Mouse (Mus musculus) heart, adult 8-10 months (tissue): ENCODE measurements at regions not wholly inside any gene's neighbourhood (a gene's known extent, or its start where the extent isn't known, plus 50 kb on each side); places are given as distances from the start of the nearest gene placed in this dataset.

Source experiments
- DNase-seq: peaks from one replicate; pipeline ENCODE4 v3.0.0; 2022; ENCODE audit warnings: low spot score

- no peak for DNase-seq
Observed at GRCm38 (mm10) chr5:119213692-119214357, 456.6 kb upstream of the Tbx3 start.

GRCm38 (mm10) chr5:119214937-119215336 is 455.5 kb upstream of the Tbx3 start:
- no peak for DNase-seq

GRCm38 (mm10) chr5:119215364-119215763 is 455.1 kb upstream of the Tbx3 start:
- no peak for DNase-seq

- no peak for DNase-seq
Observed at GRCm38 (mm10) chr5:119216146-119216545, 454.3 kb upstream of the Tbx3 start.

- DNase-seq = peak; percentile 10
Observed at GRCm38 (mm10) chr5:119217077-119217476, 453.4 kb upstream of the Tbx3 start.

- no peak for DNase-seq
Observed at GRCm38 (mm10) chr5:119228691-119229090, 441.8 kb upstream of the Tbx3 start.

- DNase-seq = peak; percentile 12
Observed at GRCm38 (mm10) chr5:119232941-119233340, 437.5 kb upstream of the Tbx3 start.

GRCm38 (mm10) chr5:119235884-119236283 is 434.6 kb upstream of the Tbx3 start:
- no peak for DNase-seq

GRCm38 (mm10) chr5:119246824-119247223 is 423.6 kb upstream of the Tbx3 start:
- peak; percentile 55 for DNase-seq

GRCm38 (mm10) chr5:119248626-119249025 is 421.8 kb upstream of the Tbx3 start:
- DNase-seq = no peak

GRCm38 (mm10) chr5:119249124-119249718 is 421.2 kb upstream of the Tbx3 start:
- no peak for DNase-seq

- DNase-seq = no peak
Observed at GRCm38 (mm10) chr5:119251311-119252047, 419.0 kb upstream of the Tbx3 start.

GRCm38 (mm10) chr5:119257374-119258120 is 412.9 kb upstream of the Tbx3 start:
- no peak for DNase-seq

- no peak for DNase-seq
Observed at GRCm38 (mm10) chr5:119258831-119259230, 411.6 kb upstream of the Tbx3 start.

- DNase-seq = peak; percentile 51
Observed at GRCm38 (mm10) chr5:119265149-119265890, 405.1 kb upstream of the Tbx3 start.

GRCm38 (mm10) chr5:119271234-119271852 is 399.1 kb upstream of the Tbx3 start:
- DNase-seq = no peak

- DNase-seq = no peak
Observed at GRCm38 (mm10) chr5:119273203-119273602, 397.3 kb upstream of the Tbx3 start.

GRCm38 (mm10) chr5:119273615-119274014 is 396.9 kb upstream of the Tbx3 start:
- no peak for DNase-seq

GRCm38 (mm10) chr5:119274817-119275494 is 395.5 kb upstream of the Tbx3 start:
- DNase-seq = no peak

GRCm38 (mm10) chr5:119280146-119280545 is 390.3 kb upstream of the Tbx3 start:
- DNase-seq = no peak
